Mouse (Mus musculus): ENCODE results near the gene Igf1r. TPM values are rescaled to one million over a fixed set of nuclear protein-coding genes. Genes with fewer than 3 reads are reported as not detected.

Igf1r gene
- polyA plus RNA-seq, 1 experiment = 30.8 TPM

GRCm38 (mm10) chr7:67957376-67957775, 4.7 kb downstream of the Igf1r start:
- DNase-seq (ENCODE audit: low read depth) = no peak

DNA sequence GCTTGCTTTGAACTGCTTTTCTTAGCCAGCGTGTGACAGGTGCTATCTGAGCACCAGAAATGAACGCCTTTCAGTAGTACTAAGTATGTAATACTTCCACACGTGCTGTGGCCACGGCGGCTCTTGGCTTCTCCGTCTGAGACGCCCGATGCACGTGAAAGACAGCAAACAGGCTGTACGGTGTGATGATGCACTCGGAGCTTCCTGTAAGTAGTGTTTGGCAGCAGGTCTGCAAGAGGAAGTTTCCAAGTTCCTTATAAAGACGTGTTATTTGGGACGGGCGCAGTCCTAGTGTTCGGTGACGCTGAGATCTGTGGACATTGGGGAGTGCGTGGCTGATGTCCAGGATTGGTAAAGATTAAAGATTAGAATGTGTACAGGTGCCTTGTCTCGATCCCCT, 5.4 kb downstream of the Igf1r start:
- no peak for DNase-seq (ENCODE audit: low read depth)

DNA sequence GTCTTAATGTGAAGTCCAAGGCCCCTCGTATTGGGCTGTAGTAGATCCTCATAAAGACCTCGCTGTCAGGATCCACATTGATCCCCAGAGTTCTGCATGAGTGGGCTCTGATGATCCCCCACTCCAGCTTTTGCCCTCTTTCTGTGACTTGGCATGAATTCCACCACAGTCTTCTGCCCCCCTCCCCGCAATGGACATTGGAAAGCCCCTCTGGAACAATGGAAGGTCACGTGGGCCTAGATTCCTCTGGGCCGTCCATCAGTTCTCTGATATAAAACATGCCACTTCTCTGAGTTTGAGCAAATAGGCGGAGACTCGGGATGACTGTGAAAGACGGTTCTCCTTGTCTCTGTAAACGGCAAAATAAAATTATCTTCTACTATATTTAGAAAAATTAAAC, 8.1 kb downstream of the Igf1r start:
- no peak for DNase-seq (ENCODE audit: low read depth)

DNA sequence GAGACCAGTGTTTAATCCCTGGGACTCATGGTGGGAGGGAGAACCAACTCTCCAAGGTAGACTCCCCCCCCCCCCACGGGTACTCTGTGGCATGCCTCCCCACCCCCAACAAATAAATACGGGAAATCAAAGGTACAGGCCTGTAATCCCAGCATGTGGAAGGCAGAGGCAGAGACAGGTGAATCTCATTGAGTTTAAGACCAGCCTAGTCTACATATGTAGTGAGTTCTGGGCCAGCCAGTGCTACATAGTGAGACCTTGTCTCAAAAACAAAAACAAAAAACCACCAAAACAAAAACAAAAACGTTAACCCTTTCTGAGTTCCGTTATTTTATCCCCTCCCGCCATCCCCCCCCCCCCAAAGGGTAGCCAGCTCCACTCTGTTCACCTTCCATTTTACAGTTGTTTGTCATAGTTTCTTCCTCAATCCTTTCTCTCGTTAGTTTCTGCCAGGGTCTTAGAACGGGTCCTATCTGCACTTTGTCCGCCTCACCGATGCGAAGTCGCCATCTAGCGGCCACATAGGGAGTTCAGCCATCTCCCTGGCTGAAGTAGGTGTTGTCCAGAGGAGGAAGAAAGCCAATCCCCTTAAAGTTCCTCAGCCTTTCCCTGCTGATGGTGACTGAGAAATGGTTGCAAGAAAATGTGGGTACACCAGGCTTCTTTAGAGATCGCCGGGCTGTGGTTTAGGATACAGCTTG, 9.1 kb downstream of the Igf1r start:
- no peak for DNase-seq (ENCODE audit: low read depth)

- DNase-seq (ENCODE audit: low read depth) = no peak
Observed at GRCm38 (mm10) chr7:67963691-67964090, 11.1 kb downstream of the Igf1r start.

DNA sequence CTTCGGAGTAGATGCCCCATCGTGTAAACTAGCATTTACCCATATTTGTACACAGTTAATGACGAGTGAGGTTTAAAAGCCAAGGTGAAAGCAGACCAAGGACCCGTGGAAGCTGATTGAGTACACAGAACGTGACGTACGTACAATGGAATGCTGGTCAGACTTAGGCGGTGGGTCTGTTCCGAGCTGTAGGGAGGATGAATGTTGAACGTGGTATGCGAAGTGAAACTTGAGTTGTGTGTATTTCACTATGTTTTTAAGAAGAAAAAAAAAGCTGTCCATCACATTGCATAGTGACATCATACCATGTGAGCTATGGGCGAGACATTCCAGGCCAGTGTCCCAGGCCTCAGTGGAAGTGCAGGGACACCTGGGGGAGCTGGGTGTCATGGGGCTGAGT, 15.8 kb downstream of the Igf1r start:
- no peak for DNase-seq (ENCODE audit: low read depth)

DNA sequence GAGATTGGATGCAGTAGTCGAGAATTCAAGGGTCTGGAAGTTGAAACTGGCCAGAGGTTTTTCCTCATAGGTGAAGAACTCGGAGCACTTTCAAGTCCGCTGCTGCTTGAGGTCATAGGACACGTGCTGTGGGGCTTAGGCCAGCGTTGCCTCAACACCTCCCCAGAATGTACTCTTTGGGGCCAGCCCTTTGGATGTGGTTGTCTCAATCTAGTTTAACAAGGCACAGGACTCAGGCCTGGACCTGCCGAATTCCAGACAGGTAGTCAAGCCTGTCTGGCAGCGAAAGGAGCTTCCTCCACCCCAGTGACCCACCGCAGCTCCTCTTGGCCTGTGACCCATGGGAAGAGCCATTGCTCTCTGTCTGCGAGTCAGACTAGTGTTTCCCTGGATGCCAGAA, 16.4 kb downstream of the Igf1r start:
- DNase-seq (ENCODE audit: low read depth) = no peak

DNA sequence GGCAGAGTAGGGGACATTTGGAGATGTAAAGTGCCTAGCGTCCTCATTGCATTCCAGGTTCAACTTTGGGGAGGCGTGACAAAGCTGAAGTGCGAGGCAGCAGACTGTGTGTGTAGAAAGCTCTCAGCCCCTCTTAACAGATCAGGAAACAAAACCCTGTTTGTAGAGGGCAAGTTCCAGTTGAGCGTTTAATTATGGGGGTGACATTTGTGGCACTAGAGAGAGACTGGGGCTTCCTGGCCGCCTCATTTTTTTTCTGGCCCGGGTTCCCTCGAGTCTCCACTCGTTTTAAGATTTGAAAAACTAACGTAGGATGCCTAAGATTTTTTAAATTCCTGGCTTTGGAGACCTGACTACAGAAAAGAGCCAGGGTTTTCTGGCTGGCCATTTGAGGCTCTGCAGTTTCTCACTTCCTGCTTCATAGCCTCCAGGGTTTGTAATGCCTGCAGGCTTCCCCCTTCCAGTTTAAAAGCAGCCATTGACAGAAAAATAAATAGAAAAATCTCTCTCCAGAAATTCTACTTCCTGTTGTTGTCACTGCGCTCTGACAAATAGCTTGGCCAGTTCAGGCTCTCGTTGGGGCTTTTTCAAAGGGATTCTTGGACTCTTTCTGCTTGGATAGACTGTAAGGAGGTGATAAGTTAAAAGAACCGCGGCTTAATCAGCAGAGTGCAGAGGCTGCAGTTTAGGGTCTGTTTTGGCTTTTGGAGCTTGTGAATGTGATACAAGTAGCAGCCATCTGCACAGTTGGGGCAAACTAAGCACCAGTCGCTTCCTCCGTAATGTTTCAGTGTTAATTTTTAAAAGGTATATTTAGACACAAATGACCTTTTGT, 20.8 kb downstream of the Igf1r start:
- no peak for DNase-seq (ENCODE audit: low read depth)

- DNase-seq (ENCODE audit: low read depth) = no peak
Observed at GRCm38 (mm10) chr7:67981956-67982355, 29.3 kb downstream of the Igf1r start.

GRCm38 (mm10) chr7:67982809-67983208, 30.2 kb downstream of the Igf1r start:
- no peak for DNase-seq (ENCODE audit: low read depth)

GRCm38 (mm10) chr7:67983451-67983850, 30.8 kb downstream of the Igf1r start:
- DNase-seq (ENCODE audit: low read depth) = no peak

DNA sequence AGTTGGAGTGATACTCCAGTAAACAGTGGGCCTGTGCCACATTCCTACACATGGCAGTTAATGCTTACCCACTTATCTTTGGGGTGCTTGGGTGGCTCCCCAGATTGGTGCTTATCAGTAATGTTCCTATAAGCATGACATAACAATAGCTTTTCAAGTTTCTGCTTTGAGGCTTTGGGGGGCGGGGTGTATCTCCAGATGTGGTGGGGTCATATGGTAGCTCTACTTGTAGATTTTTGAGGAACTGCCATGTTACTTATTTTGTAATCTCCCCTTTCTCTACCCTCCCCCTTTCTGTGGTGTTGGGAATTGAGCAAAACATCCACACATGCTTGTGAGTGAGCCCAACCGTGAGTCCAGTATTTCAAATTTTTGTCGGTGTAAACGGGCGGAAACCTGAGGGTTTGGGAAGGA, 32.4 kb downstream of the Igf1r start:
- no peak for DNase-seq (ENCODE audit: low read depth)

GRCm38 (mm10) chr7:67985511-67985910, 32.9 kb downstream of the Igf1r start:
- no peak for DNase-seq (ENCODE audit: low read depth)

GRCm38 (mm10) chr7:67986277-67986676, 33.6 kb downstream of the Igf1r start:
- no peak for DNase-seq (ENCODE audit: low read depth)

DNA sequence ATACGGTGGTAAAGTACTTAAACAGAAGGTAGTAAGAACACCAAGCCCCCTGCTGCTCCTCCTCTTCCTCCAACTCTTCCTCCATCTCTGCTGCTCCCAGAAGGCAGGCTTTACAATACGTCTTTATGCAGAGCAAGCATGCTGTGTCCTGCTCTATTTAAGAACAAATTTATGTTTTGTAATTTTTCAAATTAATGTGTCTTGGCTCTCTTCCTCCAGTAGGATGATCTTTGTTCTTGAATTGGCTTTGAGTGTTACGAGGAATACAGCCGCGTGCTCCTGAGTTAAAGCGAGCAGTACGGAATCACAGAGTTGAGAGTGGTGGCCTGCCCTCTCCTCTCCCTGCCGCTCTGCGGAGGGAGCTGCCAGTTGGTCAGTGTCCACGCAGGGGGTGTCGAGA, 34.2 kb downstream of the Igf1r start:
- peak; percentile 69 for DNase-seq (ENCODE audit: low read depth)

GRCm38 (mm10) chr7:67989376-67989775, 36.7 kb downstream of the Igf1r start:
- DNase-seq (ENCODE audit: low read depth) = no peak

DNA sequence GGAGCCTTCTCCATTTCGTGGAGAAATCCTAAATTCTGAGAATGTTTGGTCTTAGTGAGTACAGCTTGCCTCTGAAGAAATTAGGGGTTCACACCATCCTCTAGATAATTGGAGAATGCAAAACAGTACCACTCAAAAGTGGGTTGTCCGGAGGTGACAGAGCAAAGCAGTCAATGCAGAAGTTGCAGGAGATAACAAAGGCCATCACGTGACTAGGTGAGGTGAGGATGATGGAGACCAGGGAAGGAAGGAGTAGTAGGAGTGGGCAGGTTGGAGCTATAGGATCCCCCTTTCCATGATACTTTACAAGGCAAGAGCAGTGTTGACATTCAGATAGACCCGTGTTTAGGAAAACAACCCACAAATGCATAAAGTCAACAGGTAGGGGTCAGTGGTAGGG, 41.0 kb downstream of the Igf1r start:
- DNase-seq (ENCODE audit: low read depth) = no peak

GRCm38 (mm10) chr7:67994346-67994858, 41.8 kb downstream of the Igf1r start:
- DNase-seq (ENCODE audit: low read depth) = no peak

DNA sequence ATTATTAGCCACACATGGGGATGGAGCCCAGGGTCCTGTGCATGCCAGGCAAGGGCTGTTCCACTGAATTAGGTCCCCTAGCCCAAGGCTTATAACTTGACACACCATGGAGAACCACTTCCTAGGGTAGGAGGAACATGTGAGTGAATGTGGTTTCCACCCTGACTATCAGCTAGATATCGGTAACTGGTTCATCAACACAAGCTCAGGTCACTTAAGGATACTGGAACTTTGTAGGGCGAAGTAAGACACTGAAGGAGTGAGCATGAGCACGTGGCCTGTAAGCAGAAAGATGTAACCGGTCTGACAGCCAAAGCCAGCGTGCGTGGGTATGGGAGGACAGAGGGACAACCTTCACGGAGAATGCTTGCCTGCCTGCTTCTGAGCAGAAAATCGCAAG, 42.6 kb downstream of the Igf1r start:
- DNase-seq (ENCODE audit: low read depth) = no peak

- DNase-seq (ENCODE audit: low read depth) = no peak
Observed at GRCm38 (mm10) chr7:67996202-67996960, 43.8 kb downstream of the Igf1r start.

- DNase-seq (ENCODE audit: low read depth) = no peak
Observed at GRCm38 (mm10) chr7:68001269-68001668, 48.6 kb downstream of the Igf1r start.

DNA sequence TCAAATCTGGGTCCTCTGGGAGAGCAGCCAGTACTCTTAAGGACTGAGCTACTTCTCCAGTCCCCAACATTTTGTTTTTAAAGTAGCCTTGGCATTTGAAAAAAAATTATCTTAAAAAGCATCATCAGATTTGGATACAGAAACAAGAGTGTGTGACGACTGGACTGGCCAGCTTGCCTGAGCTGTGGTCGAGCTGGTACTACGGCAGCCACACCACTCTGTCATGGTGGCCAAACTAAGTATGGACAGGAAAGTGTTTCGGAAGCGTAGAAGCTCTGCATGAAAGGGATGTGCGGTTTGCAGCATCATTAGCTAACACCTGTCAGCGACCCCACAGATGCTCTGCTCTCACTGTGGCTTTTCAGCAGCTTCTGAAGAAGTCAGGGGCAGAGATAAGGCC, 53.4 kb downstream of the Igf1r start:
- DNase-seq (ENCODE audit: low read depth) = no peak
